Mouse (Mus musculus): ENCODE results near the gene Anapc11.

- no peak for TF ChIP-seq CTCF (conservative IDR thresholded peaks at IDR 0.05; ENCODE audit: low read length)
- TF ChIP-seq POU5F1 (IDR thresholded peaks at IDR 0.05; ENCODE audit: borderline replicate concordance, low read length), result no peak
- no peak for TF ChIP-seq NANOG (IDR thresholded peaks at IDR 0.05; ENCODE audit: borderline replicate concordance, low read length)
Measured at GRCm38 (mm10) chr11:120641869-120642268, 43.6 kb downstream of the Anapc11 start.

All from E14TG2a.4 (cell line).